Mouse (Mus musculus) retina, embryonic 14.5 days (tissue): Measurements from ENCODE around the gene Stk25.
A peak's percentile ranks its signal among the peaks of the same experiment; 100 is the strongest.

ENCODE experiments used
- DNase-seq: peaks from one replicate; pipeline ENCODE4 v3.0.0-alpha.2; 2015; ENCODE audit warnings: low spot score

Stk25 gene

GRCm38 (mm10) chr1:93668791-93669548, 10.5 kb upstream of the Stk25 start:
- peak; percentile 81 for DNase-seq

GRCm38 (mm10) chr1:93667760-93668400, 9.4 kb upstream of the Stk25 start:
- peak; percentile 50 for DNase-seq

DNA sequence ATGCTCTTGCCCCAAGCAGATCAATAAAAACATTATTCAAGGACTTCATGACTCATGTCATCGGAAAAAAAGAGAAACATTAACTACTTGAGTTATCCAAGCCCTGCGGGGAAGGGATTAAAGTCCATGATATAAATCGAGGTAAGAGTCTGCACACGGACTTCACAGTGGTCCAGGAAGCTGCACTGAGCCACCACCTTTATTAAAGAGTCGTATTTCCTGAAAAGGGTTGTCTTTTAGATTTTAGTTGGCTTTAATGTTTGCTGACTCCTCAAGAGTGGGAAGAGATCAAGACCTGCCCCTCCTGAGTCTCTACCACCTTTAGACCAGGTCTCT, 1.5 kb downstream of the Stk25 start:
- no peak for DNase-seq

DNA sequence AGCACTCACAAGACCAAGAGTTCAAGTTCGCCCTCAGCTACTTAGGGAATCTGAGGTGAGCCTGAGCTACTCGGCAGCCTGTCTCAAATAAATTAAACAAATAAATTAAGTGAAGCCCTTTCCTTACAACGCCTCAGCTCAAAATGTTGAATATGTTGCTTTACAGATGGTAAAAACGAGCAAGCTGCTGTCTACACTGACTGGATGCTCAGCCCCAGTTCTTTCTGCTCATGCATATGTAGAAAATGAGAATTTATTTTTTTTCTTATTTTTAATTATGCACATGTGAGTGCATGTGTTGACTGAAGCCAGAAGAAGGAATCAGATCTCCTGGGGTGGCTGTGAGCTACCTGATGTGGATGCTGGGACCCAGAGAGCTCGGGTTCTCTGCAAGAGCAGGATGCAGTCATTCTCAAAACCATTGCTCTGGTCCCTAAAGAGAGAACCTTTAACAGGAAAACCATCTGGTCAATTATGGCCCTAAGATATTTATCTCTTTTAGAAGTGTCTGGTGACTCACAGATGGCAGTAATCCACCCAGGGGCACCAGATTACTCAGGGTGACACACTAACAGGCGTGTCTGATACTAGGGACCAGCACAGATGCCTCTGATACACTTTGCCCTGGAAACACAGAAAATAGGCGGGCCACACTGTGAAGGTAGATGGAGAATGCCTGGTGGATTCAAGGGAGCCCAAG, 2.0 kb downstream of the Stk25 start:
- no peak for DNase-seq

DNA sequence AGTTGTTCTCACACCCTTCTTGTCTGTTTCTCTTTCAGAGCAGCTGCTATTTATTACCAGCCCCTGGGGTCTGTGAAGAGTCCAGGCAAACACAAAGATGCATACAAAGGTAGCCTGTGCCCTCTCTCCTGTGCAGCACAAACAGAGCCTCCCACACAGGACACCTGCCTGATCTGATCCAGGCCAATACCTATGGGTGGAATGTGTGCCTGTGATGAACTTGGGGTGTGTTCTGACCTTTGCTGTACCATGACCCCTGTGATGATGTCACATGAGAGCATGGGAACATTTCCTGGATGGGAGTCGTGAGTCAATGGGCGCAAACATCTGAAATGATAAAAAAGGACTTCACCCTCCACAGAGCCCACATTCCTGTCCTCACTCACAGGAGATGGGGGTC, 3.7 kb downstream of the Stk25 start:
- DNase-seq: no peak

- no peak for DNase-seq
These were observed 4.2 kb downstream of the Stk25 start for GRCm38 (mm10) chr1:93654275-93654674.

GRCm38 (mm10) chr1:93649604-93650172, 8.8 kb downstream of the Stk25 start:
- DNase-seq: no peak

GRCm38 (mm10) chr1:93642692-93643091, 15.8 kb downstream of the Stk25 start:
- no peak for DNase-seq

GRCm38 (mm10) chr1:93641978-93642377, 16.5 kb downstream of the Stk25 start:
- no peak for DNase-seq

DNA sequence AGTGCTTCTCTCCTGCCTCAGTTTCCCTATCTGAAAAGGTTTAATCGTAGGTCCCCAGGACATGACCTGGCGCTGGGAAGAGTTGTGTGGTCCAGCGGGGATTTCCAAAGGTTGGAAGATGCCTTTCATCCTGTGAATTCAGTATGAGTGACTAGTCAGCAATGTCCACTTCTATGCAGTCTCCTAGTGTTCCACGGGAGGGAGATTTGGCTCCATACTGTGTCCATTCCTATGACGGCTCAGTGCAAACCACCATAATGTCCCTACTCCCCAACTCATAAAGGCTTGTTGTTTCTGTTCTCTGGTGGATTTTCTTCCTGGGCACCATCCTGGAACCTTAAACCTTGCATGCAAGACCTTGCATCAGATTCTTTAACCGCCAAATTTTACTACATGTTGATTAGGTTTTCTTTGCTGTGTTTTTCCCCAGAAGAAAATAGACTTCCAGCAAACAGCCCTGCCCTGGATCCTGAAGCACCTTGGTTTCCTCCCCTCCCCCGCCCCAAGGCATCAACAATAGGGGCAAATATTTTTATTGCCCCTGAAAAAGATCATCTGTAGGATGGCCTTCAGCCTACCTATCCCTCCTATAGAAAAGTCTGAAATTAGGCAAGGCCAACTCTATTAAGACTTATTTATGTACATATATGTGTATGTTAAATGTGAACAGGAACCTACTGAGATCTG, 22.1 kb downstream of the Stk25 start:
- peak; percentile 35 for DNase-seq

DNA sequence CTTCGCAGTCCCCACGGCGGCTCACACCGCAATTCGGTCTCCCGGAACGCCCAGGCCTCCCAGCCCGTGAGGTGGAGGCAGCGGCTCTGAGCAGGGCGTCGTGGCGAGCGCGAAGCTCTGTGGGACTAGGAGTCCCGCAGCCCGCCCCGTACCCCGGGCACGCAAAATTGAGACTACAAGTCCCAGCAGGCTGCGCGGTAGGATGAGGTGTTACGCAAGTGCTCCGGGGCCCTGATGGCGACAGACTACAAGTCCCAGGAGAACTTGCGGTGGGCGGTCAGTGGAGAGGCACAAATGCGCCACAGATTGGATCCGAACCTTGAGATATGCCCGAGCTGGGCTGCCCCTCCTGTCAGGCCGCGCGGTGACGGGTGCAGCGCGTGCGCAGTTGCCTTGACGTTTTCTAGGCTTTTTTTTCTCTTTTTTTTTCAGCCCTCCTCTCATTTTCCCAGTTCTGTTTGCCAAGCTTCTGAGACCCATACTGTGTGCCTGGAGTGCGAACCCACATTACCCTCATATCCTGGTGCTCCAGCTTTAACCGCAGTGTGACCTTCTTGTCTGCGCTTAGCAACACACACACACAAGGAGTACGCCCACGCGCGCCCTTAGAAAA, 22.8 kb downstream of the Stk25 start:
- peak; percentile 98 for DNase-seq

DNA sequence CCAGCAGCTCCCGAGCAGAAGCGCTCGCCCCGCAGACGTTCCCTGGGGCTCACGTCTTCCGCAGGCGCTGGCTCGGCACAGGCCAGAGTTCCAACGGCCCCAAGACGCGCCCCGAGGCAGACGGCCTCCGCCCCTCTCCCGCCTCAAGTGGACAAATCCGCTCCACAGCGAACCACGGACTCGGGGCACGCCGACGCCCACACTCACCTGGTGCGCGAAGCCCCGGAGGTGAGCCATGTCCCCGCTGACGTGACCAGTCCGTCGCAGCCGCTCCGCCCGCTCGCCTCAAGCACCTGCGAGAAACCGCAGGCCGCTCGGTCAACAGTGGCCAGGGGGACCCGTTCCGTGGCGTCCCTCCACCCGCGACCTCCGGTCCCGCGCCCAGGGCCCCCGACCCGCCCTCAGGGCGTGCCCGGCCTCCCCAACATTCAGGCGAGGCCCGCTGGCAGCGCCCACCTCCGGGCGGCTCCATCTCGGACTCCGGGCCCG, 23.3 kb downstream of the Stk25 start:
- no peak for DNase-seq

GRCm38 (mm10) chr1:93634481-93634891, 24.0 kb downstream of the Stk25 start:
- peak; percentile 26 for DNase-seq

- DNase-seq: no peak
These were observed 25.7 kb downstream of the Stk25 start for GRCm38 (mm10) chr1:93632723-93633122.

- DNase-seq: no peak
These were observed 27.7 kb downstream of the Stk25 start for GRCm38 (mm10) chr1:93630796-93631195.

DNA sequence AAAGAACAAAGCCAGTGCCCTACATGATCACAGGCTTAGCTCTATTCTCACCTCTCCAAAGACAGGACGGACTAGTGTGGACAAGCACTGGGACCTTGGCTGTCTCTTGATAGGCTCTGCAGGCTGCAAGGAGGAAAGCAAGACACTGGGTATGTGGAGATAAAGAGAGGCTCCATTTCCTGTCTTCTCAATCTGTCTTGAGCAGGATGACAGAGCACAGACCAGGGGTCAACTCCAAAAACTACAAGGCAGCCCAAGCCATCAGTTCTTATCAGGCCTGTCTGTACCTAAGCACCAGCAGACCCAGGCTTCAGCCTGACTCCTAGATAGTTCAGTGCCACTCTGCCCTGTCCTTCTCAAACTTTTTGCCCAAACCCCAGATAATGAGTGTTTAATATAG, 34.0 kb downstream of the Stk25 start:
- DNase-seq: no peak

- DNase-seq: no peak
These were observed 39.5 kb downstream of the Stk25 start for GRCm38 (mm10) chr1:93618948-93619347.

DNA sequence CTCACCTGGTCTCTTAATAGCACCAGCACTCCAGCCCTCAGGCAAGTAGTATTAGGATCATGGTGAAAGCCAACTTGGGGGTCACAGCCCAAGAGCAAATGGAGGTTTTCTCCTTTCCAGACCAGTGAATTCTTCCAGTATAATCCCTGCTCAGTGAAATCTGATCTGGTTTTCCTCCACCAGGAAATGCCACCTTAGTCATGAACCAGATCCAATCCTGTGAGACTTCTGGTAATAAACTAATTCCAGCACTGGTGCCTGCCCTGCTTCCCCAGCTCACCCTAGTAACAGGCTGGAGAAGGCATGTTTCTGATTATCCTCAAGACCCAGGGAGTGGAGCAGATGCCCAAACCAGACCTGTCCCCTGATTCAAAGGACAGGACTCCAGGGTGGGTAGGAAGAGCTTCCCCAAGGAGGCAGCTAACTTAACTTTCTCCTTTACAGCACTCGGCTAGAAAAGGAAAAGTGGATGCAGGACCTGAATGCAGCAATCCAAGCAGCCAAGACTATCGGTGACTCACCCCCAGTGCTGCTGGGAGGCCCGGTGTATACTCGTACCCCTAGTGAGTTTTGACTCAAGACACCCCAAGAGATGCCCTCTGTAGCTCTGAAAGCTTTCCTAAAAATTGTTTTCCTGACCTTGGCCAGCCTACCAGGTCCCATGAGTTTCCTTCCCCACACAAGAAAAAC, 40.3 kb downstream of the Stk25 start:
- no peak for DNase-seq

GRCm38 (mm10) chr1:93609762-93610161, 48.7 kb downstream of the Stk25 start:
- no peak for DNase-seq

DNA sequence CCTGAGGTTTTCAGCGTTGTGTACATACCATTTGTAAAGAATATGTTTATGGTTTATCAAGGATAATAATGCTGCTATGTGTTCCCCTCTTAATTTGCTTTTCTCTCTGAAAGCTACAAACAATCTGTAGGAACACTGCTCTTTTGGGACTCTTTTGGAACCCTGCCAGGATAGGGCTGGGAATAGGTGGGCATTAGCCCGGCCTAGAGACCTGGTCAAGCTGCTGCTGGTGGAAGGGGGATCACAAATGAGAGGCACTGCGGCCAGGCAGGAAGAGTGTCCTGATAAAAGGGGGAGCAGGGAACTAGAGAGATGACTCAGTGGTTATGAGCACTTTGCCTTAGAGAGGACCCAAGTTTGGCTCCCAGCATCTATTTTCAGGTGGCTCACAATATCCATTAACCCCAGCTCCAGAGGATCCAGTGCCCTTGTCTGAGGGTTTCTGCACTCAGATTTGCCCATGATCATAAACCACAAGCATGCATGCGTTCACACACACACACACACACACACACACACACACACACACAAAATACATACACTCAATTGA, 49.7 kb downstream of the Stk25 start:
- no peak for DNase-seq
